Mouse (Mus musculus) thymus, adult 2 months (tissue): ENCODE measurements at regions not wholly inside any gene's neighbourhood (a gene's known extent, or its start where the extent isn't known, plus 50 kb on each side); places are given as distances from the start of the nearest gene placed in this dataset.

Source experiments
- DNase-seq: peaks from one replicate; pipeline ENCODE4 v3.0.0; 2021
- H3K27ac ChIP-seq: fragments of 200-500 bp; 2 replicates; pipeline ENCODE4 v1.5.1; 2012; ENCODE audit warnings: low read length, control low read depth; ENCODE audit not compliant: control insufficient read depth, insufficient read depth
- H3K27me3 ChIP-seq: fragments of 200-500 bp; 2 replicates; pipeline ENCODE4 v1.6.1; 2012; ENCODE audit warnings: mild to moderate bottlenecking, low read length, moderate library complexity, mixed read lengths; ENCODE audit not compliant: control insufficient read depth, insufficient read depth
- H3K36me3 ChIP-seq: fragments of 200-500 bp; 2 replicates; pipeline ENCODE4 v1.6.1; 2012; ENCODE audit warnings: mild to moderate bottlenecking, low read length, moderate library complexity; ENCODE audit not compliant: control insufficient read depth, insufficient read depth
- H3K4me1 ChIP-seq: fragments of 200-500 bp; replicated peaks from 2 replicates; pipeline ENCODE4 v1.6.1; 2012; ENCODE audit warnings: low read length; ENCODE audit not compliant: control insufficient read depth, insufficient read depth
- H3K4me3 ChIP-seq: fragments of 200-500 bp; 2 replicates; pipeline ENCODE4 v1.5.1; 2012; ENCODE audit warnings: mild to moderate bottlenecking, low read length, control low read depth, moderate library complexity; ENCODE audit not compliant: control insufficient read depth, insufficient read depth
- CTCF ChIP-seq: fragments of 200-500 bp; IDR thresholded peaks from 2 replicates; pipeline ENCODE4 v1.5.1; 2012; ENCODE audit warnings: mild to moderate bottlenecking, control low read depth, low read length, moderate library complexity, borderline replicate concordance; ENCODE audit not compliant: control insufficient read depth, poor library complexity, insufficient read depth; ENCODE audit errors: extremely low read depth
- POLR2A ChIP-seq: fragments of 200-500 bp; IDR thresholded peaks from 2 replicates; pipeline ENCODE4 v1.6.1; 2012; ENCODE audit warnings: mild to moderate bottlenecking, low read length, control low read depth, moderate library complexity; ENCODE audit not compliant: control insufficient read depth, poor library complexity, insufficient read depth; ENCODE audit errors: extremely low read depth
- WGBS: fragments of 180-500 bp; shearing (Covaris S2); methylation state at CpG from one replicate; pipeline ENCODE4 v1.1.7; 2018; 5-methylcytosine and 5-hydroxymethylcytosine counted together

- H3K4me3 ChIP-seq: no peak overlapping the region
- no peaks in the 10 kb centered on the region for H3K4me1 ChIP-seq
- no peak overlapping the region for H3K27ac ChIP-seq
- H3K27me3 ChIP-seq: no peaks in the 10 kb centered on the region
- 61% methylated on average over 9 of the region's 9 CpGs for WGBS
- peak; percentile 26 for DNase-seq
- no peaks in the 10 kb centered on the region for H3K36me3 ChIP-seq
- peak; percentile 36; the same call in 1 of the 2 replicates for TF ChIP-seq CTCF
- no peak for TF ChIP-seq POLR2A
Observed at GRCm38 (mm10) chr11:44211871-44212441, 187.9 kb upstream of the Il12b start.

DNA sequence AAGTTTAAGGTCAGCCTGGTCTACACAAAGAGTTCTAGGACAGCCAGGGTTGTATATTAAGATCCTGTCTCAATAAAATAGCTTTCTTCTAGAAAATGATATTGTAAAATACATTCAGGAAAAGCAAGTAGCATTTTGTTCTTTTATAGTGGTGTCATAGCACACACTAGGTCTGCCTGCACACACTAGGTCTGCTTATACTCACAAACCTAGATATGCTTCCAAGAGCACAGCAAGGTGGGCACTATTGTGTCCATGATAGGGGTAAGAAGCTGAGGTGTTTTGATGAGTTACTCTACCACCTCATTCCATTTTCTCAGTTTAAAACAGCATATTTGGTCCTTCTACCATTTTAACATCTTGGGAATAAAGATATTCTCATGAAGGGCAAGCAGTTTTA is 185.8 kb upstream of the Il12b start:
- Histone ChIP-seq H3K27ac (no peak overlapping the region), H3K4me1 (no peaks in the 10 kb centered on the region), H3K4me3 (no peak overlapping the region), H3K27me3 (no peaks in the 10 kb centered on the region), H3K36me3 (no peaks in the 10 kb centered on the region)
- TF ChIP-seq POLR2A: no peak
- no peak for TF ChIP-seq CTCF
- DNase-seq: no peak

DNA sequence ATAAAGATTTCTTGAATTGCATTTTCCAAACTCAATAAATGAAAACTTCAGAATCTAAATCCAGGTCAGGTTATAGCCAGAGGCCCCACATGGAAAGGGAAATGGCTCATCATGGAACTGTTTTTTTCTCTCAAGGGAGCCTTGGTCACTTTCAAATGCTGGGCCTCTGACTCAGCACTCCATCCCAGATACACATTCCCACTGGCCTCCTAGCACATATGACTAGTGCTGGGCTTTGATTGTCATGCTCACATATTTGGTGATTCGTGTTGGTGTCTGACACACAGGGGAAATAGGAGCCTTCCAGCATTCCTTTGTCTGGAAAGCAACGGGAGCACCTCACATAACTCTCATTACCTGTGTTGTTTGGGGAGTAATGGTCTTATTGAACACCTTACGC is 183.5 kb upstream of the Il12b start:
- WGBS: 94% methylated on average over 3 of the region's 3 CpGs
- TF ChIP-seq POLR2A: no peak
- TF ChIP-seq CTCF: no peak
- H3K27ac ChIP-seq: no peak overlapping the region
- no peaks in the 10 kb centered on the region for H3K27me3 ChIP-seq
- H3K4me1 ChIP-seq: no peaks in the 10 kb centered on the region
- no peak overlapping the region for H3K4me3 ChIP-seq
- H3K36me3 ChIP-seq: no peaks in the 10 kb centered on the region
- no peak for DNase-seq

- Histone ChIP-seq H3K27ac (no peak overlapping the region), H3K4me1 (no peaks in the 10 kb centered on the region), H3K27me3 (no peaks in the 10 kb centered on the region), H3K4me3 (no peak overlapping the region), H3K36me3 (no peaks in the 10 kb centered on the region)
- DNase-seq: no peak
- 86% methylated on average over 3 of the region's 3 CpGs for WGBS
- no peak for TF ChIP-seq POLR2A
- no peak for TF ChIP-seq CTCF
Observed at GRCm38 (mm10) chr11:44219971-44220370, 179.9 kb upstream of the Il12b start.

DNA sequence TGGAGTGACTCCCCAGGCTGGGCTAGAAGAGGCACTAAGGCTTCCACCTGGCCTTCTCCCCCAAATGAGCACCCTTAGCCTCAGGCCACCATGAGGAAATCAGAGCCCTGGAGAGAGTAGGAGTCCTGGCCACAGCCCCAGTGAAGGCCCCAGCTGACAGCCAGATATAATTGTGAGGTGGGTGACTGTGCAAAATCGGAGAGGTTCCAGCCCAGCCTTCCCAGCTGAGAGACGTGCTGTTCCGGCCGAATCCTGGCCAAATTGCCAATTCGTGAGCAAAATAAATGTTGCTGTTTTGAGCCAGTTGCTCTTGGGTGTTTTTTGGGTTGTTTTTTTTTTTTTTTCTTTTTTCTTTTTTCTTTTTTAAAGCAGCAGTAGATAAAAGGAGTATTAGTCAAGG is 169.9 kb upstream of the Il12b start:
- no peak for TF ChIP-seq POLR2A
- TF ChIP-seq CTCF: no peak
- Histone ChIP-seq H3K36me3 (no peaks in the 10 kb centered on the region), H3K4me3 (no peak overlapping the region), H3K27me3 (no peaks in the 10 kb centered on the region), H3K4me1 (no peaks in the 10 kb centered on the region), H3K27ac (no peak overlapping the region)
- WGBS: 91% methylated on average over 5 of the region's 5 CpGs
- no peak for DNase-seq

GRCm38 (mm10) chr11:44235456-44235855 is 164.4 kb upstream of the Il12b start:
- H3K4me1 ChIP-seq: no peaks in the 10 kb centered on the region

GRCm38 (mm10) chr11:44238051-44238450 is 161.8 kb upstream of the Il12b start:
- Histone ChIP-seq H3K4me3 (no peak overlapping the region), H3K27me3 (no peaks in the 10 kb centered on the region), H3K4me1 (no peaks in the 10 kb centered on the region), H3K36me3 (no peaks in the 10 kb centered on the region), H3K27ac (no peak overlapping the region)
- TF ChIP-seq CTCF (no peak), POLR2A (no peak)
- 98% methylated on average over 4 of the region's 4 CpGs for WGBS
- no peak for DNase-seq

More at GRCm38 (mm10) chr11:44235456-44235855, 164.4 kb upstream of the Il12b start:
- no peaks in the 10 kb centered on the region for H3K36me3 ChIP-seq
- H3K27ac ChIP-seq: no peak overlapping the region
- H3K4me3 ChIP-seq: no peak overlapping the region
- DNase-seq: no peak
- no peaks in the 10 kb centered on the region for H3K27me3 ChIP-seq
- TF ChIP-seq CTCF: no peak
- TF ChIP-seq POLR2A: no peak
